Mouse (Mus musculus): ENCODE results near the gene Ugcg.

DNA sequence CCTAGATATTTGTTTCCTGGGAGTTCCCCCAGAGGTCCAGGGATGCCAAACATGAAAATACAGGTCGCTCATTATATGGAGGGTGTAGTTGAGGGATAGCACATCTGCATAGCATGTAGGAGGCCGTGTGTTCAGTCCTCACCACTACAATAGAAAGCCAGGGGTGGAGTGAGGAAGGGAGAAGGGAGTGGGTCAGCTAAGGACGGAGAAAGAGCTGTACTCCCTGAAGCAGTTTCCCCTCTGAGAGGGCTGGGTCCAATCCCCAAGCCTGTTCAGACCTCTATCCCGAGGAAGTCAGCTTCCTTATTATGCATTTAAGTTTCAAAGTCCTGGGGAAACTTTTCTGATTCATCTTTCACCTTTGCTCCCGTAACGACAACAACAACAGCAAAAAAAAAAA, 73.1 kb downstream of the Ugcg start:
- TF ChIP-seq CTCF (IDR thresholded peaks at IDR 0.05; ENCODE audit: insufficient read depth, low read length) (no peak), POLR2A (IDR thresholded peaks at IDR 0.05; ENCODE audit: borderline replicate concordance, extremely low read depth, low read depth, low read length) (no peak)
